ENCODE assay signal across 8 mouse cellular contexts in the genomic region with DNA sequence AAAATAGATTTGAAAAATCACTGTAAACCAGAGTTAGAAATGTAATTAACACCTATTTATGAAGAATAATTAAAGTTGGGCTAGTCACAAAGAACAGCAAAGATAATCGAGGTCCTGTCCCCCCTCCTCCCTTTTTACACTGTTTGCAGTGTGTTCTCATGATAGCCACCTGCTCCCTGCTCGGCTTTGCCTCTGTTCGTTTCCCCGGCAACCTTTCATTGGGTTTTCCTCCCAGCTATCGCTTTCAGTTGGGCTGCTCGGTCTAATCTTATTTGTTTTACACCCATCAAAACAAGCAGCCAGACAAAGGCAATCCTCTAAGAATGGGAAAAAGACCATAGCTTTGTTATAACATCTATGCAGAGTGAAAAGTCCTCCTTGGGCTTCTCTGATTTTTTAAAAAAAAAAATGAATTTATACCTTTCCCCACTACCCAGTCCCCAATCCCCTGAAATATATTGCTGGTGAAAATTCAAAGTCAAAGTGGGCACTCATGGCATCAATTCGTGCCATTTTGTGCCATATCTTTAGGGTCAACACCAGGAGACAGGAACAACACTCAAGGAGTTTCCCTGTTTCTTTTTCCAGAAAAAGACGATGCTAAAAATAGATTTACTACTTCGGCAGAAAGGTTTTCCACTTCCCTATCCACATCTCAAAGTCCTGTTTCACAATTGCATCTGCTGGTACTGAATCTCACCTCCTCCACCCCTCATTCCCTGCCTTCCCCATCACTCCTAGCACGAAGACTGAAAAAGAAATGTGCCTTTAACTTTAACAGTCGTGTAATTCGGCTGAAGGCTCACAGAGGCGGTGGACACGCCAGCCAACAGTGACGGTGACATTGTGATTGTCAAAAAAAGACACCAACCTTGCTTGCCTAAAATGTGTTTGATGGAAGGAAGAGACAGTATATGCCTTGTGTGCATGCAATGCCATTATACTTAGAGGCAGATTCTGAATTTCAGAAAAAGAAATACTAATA.
A peak's percentile ranks its signal among the peaks of the same experiment; 100 is the strongest.
DNase-seq lines count a peak whose midpoint lies in the region; ATAC-seq and TF ChIP-seq lines count a peak whose summit lies in the region.

No protein-coding gene starts in this region.

- no peak for TF ChIP-seq CTCF in lung, adult 2 months (IDR thresholded peaks at IDR 0.05; ENCODE audit: insufficient read depth, low read length)

- no peak for DNase-seq in kidney, postnatal 25 days
- DNase-seq in cerebellum, postnatal 10 days: peak; percentile 72 to 73
- peak; percentile 82 for DNase-seq in hindbrain, embryonic 11.5 days (ENCODE audit: low spot score)
- DNase-seq in midbrain, embryonic 10.5 days (ENCODE audit: low spot score): peak; percentile 79
- no peak for DNase-seq in spleen, postnatal 36 days (ENCODE audit: low spot score in 2 of 2)
- DNase-seq in lung, adult 2 months: no peak
- no peak for DNase-seq in kidney, postnatal 4 days

- H3K9ac ChIP-seq in kidney, embryonic 14.5 days (ENCODE audit: low read depth, low read length): 0 out of 2 replicates have a peak overlapping the region, but pooled peaks have one; percentile 8
- peak overlapping the region; percentile 91 for H3K9ac ChIP-seq in hindbrain, embryonic 11.5 days (ENCODE audit: low read depth, low read length)

- H3K36me3 ChIP-seq in kidney, embryonic 14.5 days (ENCODE audit: control insufficient read depth, insufficient read depth, low read length): no peaks in the 10 kb centered on the region
- H3K36me3 ChIP-seq in hindbrain, embryonic 11.5 days (ENCODE audit: control insufficient read depth, insufficient read depth, low read length): no peaks in the 10 kb centered on the region
- no peaks in the 10 kb centered on the region for H3K36me3 ChIP-seq in midbrain, embryonic 10.5 days

- ATAC-seq in kidney, embryonic 14.5 days (ENCODE audit: low FRiP score, low TSS enrichment): peak; percentile 73
- peak; percentile 74 for ATAC-seq in hindbrain, embryonic 11.5 days (ENCODE audit: low FRiP score)

- H3K27ac ChIP-seq in kidney, embryonic 14.5 days (ENCODE audit: low read depth, low read length): no peak overlapping the region; the same call in 1 of the 2 replicates
- H3K27ac ChIP-seq in hindbrain, embryonic 11.5 days (ENCODE audit: low read depth, low read length): peak overlapping the region; percentile 94
- H3K27ac ChIP-seq in midbrain, embryonic 10.5 days (replicated peaks): peak overlapping the region; percentile 88

- peak overlapping the region; percentile 28 for H3K4me3 ChIP-seq in kidney, embryonic 14.5 days (ENCODE audit: low read length)
- peak overlapping the region; percentile 49 for H3K4me3 ChIP-seq in hindbrain, embryonic 11.5 days (ENCODE audit: low read depth, low read length)
- H3K4me3 ChIP-seq in midbrain, embryonic 10.5 days: peak overlapping the region; percentile 56
- no peak overlapping the region for H3K4me3 ChIP-seq in lung, adult 2 months (replicated peaks; ENCODE audit: extremely low read depth, low read depth, low read length)

- peak overlapping the region; percentile 31 for H3K4me2 ChIP-seq in kidney, embryonic 14.5 days (replicated peaks; ENCODE audit: low read depth, low read length)
- H3K4me2 ChIP-seq in hindbrain, embryonic 11.5 days (replicated peaks; ENCODE audit: low read depth, low read length): peak overlapping the region; percentile 60

- 12% methylated on average over 15 of the region's 15 CpGs for WGBS in kidney, embryonic 14.5 days
- WGBS in hindbrain, embryonic 11.5 days: 15% methylated on average over 15 of the region's 15 CpGs
- WGBS in midbrain, embryonic 10.5 days: 15% methylated on average over 15 of the region's 15 CpGs
- 16% methylated on average over 15 of the region's 15 CpGs for WGBS in lung, adult 2 months

- peaks cover 4% of the 10 kb centered on the region; the same call in 1 of the 2 replicates for H3K4me1 ChIP-seq in kidney, embryonic 14.5 days (ENCODE audit: control insufficient read depth, insufficient read depth, low read length)
- H3K4me1 ChIP-seq in hindbrain, embryonic 11.5 days (replicated peaks; ENCODE audit: control insufficient read depth, insufficient read depth, low read length): no peaks in the 10 kb centered on the region
- peaks cover 84% of the 10 kb centered on the region for H3K4me1 ChIP-seq in midbrain, embryonic 10.5 days
- no peaks in the 10 kb centered on the region for H3K4me1 ChIP-seq in lung, adult 2 months (ENCODE audit: control insufficient read depth, insufficient read depth, low read length)

- no peak for TF ChIP-seq POLR2A in lung, adult 2 months (IDR thresholded peaks at IDR 0.05; ENCODE audit: borderline replicate concordance, extremely low read depth, low read depth, low read length)

- H3K9me3 ChIP-seq in kidney, embryonic 14.5 days (ENCODE audit: control insufficient read depth, low read length): no peaks in the 10 kb centered on the region
- no peaks in the 10 kb centered on the region for H3K9me3 ChIP-seq in hindbrain, embryonic 11.5 days (ENCODE audit: control insufficient read depth, low read length)
- H3K9me3 ChIP-seq in midbrain, embryonic 10.5 days (replicated peaks): no peaks in the 10 kb centered on the region

- no peaks in the 10 kb centered on the region for H3K27me3 ChIP-seq in kidney, embryonic 14.5 days (ENCODE audit: control insufficient read depth, insufficient read depth, low read length)
- no peaks in the 10 kb centered on the region for H3K27me3 ChIP-seq in hindbrain, embryonic 11.5 days (ENCODE audit: control insufficient read depth, insufficient read depth, low read length)
- peaks cover 66% of the 10 kb centered on the region for H3K27me3 ChIP-seq in midbrain, embryonic 10.5 days (ENCODE audit: low read depth, poor library complexity, severe bottlenecking)

Comparison
In these comparisons a context has a peak if more than half of its experiments do, and no peak if none do; other contexts are left out.
1. DNase-seq: peak in cerebellum, postnatal 10 days (2 of 2), hindbrain, embryonic 11.5 days (single experiment) and midbrain, embryonic 10.5 days (single experiment); none in kidney, postnatal 25 days (0 of 2), spleen, postnatal 36 days (0 of 2), lung, adult 2 months (single experiment) and kidney, postnatal 4 days (0 of 2).